ENCODE assay signal across 15 mouse cellular contexts in genomic region chr17:44025011-44025410, GRCm38 (mm10).
"Had no signal": no experiment of that assay in that cellular context is flagged by ENCODE, and none has a peak within 500 bp of the region (broad histone marks: within the 10 kb centered on the region; RNA-seq: fewer than 3 reads in every experiment).

No protein-coding gene starts in this region.

- DNase-seq: kidney, adult 8-10 months; kidney, postnatal 25 days; lung, embryonic 14.5 days; lung, postnatal 10 days; lung, postnatal 4 days; retina, postnatal 1 day; right cerebral cortex, postnatal 4 days; thymus, adult 2 months; thymus, postnatal 25 days had no signal

- H3K36me3 ChIP-seq: limb, embryonic 10.5 days; liver, embryonic 15.5 days; midbrain, embryonic 12.5 days; neural tube, embryonic 13.5 days; stomach, embryonic 15.5 days had no signal

- H3K27ac ChIP-seq: limb, embryonic 10.5 days; liver, embryonic 15.5 days; midbrain, embryonic 12.5 days; stomach, embryonic 15.5 days had no signal

- H3K27me3 ChIP-seq: liver, embryonic 15.5 days; midbrain, embryonic 12.5 days; neural tube, embryonic 13.5 days; stomach, embryonic 15.5 days had no signal

- H3K4me2 ChIP-seq: liver, embryonic 11.5 days; liver, embryonic 15.5 days; lung, embryonic 14.5 days; midbrain, embryonic 12.5 days; neural tube, embryonic 13.5 days; stomach, embryonic 15.5 days had no signal

- H3K4me3 ChIP-seq: limb, embryonic 10.5 days; liver, embryonic 15.5 days; midbrain, embryonic 12.5 days; neural tube, embryonic 13.5 days; stomach, embryonic 15.5 days had no signal
